ENCODE assay signal across 8 mouse cellular contexts in genomic region chr17:56040857-56041163, GRCm38 (mm10). TPM values are rescaled to one million over a fixed set of nuclear protein-coding genes. Genes with fewer than 3 reads are reported as not detected.
A peak's percentile ranks its signal among the peaks of the same experiment; 100 is the strongest.
DNase-seq lines count a peak whose midpoint lies in the region; ATAC-seq and TF ChIP-seq lines count a peak whose summit lies in the region.

No protein-coding gene starts in this region.

- peaks cover 18% of the 10 kb centered on the region for H3K4me1 ChIP-seq in heart, embryonic 15.5 days (replicated peaks)
- H3K4me1 ChIP-seq in bone marrow, adult 2 months (ENCODE audit: control insufficient read depth, insufficient read depth, low read length), result no peaks in the 10 kb centered on the region
- peaks cover 9% of the 10 kb centered on the region; the same call in 1 of the 2 replicates for H3K4me1 ChIP-seq in hindbrain, embryonic 14.5 days (replicated peaks; ENCODE audit: control insufficient read depth, insufficient read depth, low read length)
- H3K4me1 ChIP-seq in midbrain, embryonic 13.5 days (replicated peaks), result peaks cover 23% of the 10 kb centered on the region

- peak overlapping the region; percentile 92 for H3K4me2 ChIP-seq in heart, embryonic 15.5 days
- H3K4me2 ChIP-seq in hindbrain, embryonic 14.5 days (replicated peaks), result peak overlapping the region; percentile 90
- H3K4me2 ChIP-seq in midbrain, embryonic 13.5 days (replicated peaks), result peak overlapping the region; percentile 93

- intact Hi-C loops in heart, postnatal 10 days (cut with DNase I), result loop anchor here (2.0 kb wide), 1 partner anchor 34 kb away; the partner anchor contains the start of gene Ubxn6

- TF ChIP-seq CTCF in bone marrow, adult 2 months (IDR thresholded peaks at IDR 0.05; ENCODE audit: control insufficient read depth, insufficient read depth, low read length), result no peak

- no peaks in the 10 kb centered on the region for H3K9me3 ChIP-seq in heart, embryonic 15.5 days (replicated peaks)
- H3K9me3 ChIP-seq in hindbrain, embryonic 14.5 days (ENCODE audit: control insufficient read depth, low read length), result no peaks in the 10 kb centered on the region
- H3K9me3 ChIP-seq in midbrain, embryonic 13.5 days, result no peaks in the 10 kb centered on the region

- peak overlapping the region; percentile 90 for H3K9ac ChIP-seq in heart, embryonic 15.5 days
- H3K9ac ChIP-seq in hindbrain, embryonic 14.5 days, result peak overlapping the region; percentile 59
- H3K9ac ChIP-seq in midbrain, embryonic 13.5 days (replicated peaks), result peak overlapping the region; percentile 77

- no peak for DNase-seq in heart, postnatal 10 days
- no peak for DNase-seq in hindbrain, embryonic 14.5 days (ENCODE audit: low spot score)
- no peak for DNase-seq in retina, postnatal 1 day
- DNase-seq in gastrocnemius, postnatal 25 days, result no peak
- DNase-seq in right cerebral cortex, postnatal 10 days (ENCODE audit: low spot score in 2 of 2), result no peak

- no peak for ATAC-seq in heart, embryonic 15.5 days (replicated peaks; ENCODE audit: insufficient number of reproducible peaks, insufficient read depth, low FRiP score, low read depth)
- no peak for ATAC-seq in hindbrain, embryonic 14.5 days (ENCODE audit: low FRiP score)
- no peak for ATAC-seq in midbrain, embryonic 13.5 days

- no peaks in the 10 kb centered on the region for H3K27me3 ChIP-seq in heart, embryonic 15.5 days
- no peaks in the 10 kb centered on the region for H3K27me3 ChIP-seq in hindbrain, embryonic 14.5 days (ENCODE audit: control insufficient read depth, insufficient read depth, low read length)
- H3K27me3 ChIP-seq in midbrain, embryonic 13.5 days, result no peaks in the 10 kb centered on the region

- H3K4me3 ChIP-seq in heart, embryonic 15.5 days, result peak overlapping the region; percentile 91
- H3K4me3 ChIP-seq in bone marrow, adult 2 months (replicated peaks; ENCODE audit: control insufficient read depth, low read depth, low read length), result peak overlapping the region; percentile 76
- peak overlapping the region; percentile 61 for H3K4me3 ChIP-seq in hindbrain, embryonic 14.5 days (replicated peaks; ENCODE audit: low read length)
- peak overlapping the region; percentile 75 for H3K4me3 ChIP-seq in midbrain, embryonic 13.5 days (replicated peaks)

- peaks cover 15% of the 10 kb centered on the region; the same call in 1 of the 2 replicates for H3K36me3 ChIP-seq in heart, embryonic 15.5 days
- H3K36me3 ChIP-seq in hindbrain, embryonic 14.5 days (replicated peaks; ENCODE audit: control insufficient read depth, insufficient read depth), result no peaks in the 10 kb centered on the region
- 0 out of 2 replicates have a peak, but pooled peaks cover 3% of the 10 kb centered on the region for H3K36me3 ChIP-seq in midbrain, embryonic 13.5 days

- 1% methylated on average over 12 of the region's 12 CpGs for WGBS in heart, embryonic 15.5 days
- under 1% methylated on average over 12 of the region's 12 CpGs for WGBS in bone marrow, adult 2 months
- WGBS in hindbrain, embryonic 14.5 days, result 3% methylated on average over 12 of the region's 12 CpGs
- 1% methylated on average over 12 of the region's 12 CpGs for WGBS in midbrain, embryonic 13.5 days

- TF ChIP-seq POLR2A in bone marrow, adult 2 months (IDR thresholded peaks at IDR 0.05; ENCODE audit: borderline replicate concordance, control insufficient read depth, low read depth, low read length), result no peak

- peak overlapping the region; percentile 73 for H3K27ac ChIP-seq in heart, embryonic 15.5 days
- peak overlapping the region; percentile 3; the same call in 1 of the 2 replicates for H3K27ac ChIP-seq in bone marrow, adult 2 months (ENCODE audit: control insufficient read depth, insufficient read depth, low read depth, low read length, poor library complexity)
- no peak overlapping the region for H3K27ac ChIP-seq in hindbrain, embryonic 14.5 days
- H3K27ac ChIP-seq in midbrain, embryonic 13.5 days, result no peak overlapping the region

RNA-seq across cellular contexts. Expression of gene Chaf1a, which starts 0.6 kb away (rescaled TPM):
- 10.1 and 15.0 TPM in 2 replicates for polyA plus RNA-seq in heart, embryonic 15.5 days (2015; fragmentation: Nextera tagmentation; extraction: Ambion mirVana)
- 1 to 10 TPM; 5.2 to 6.3 TPM for total RNA-seq in heart, postnatal 10 days (2021)
- 55.8 and 73.6 TPM in 2 replicates for polyA plus RNA-seq in bone marrow, adult 2 months (2011; ENCODE audit: insufficient read depth, insufficient read length, low replicate concordance, missing spikeins)
- polyA plus RNA-seq in hindbrain, embryonic 14.5 days (2014; fragmentation: Nextera tagmentation; extraction: Ambion mirVana), result 3.1 and 3.6 TPM in 2 replicates
- 10.1 and 11.0 TPM in 2 replicates for polyA plus RNA-seq in midbrain, embryonic 13.5 days (2015; fragmentation: Nextera tagmentation; extraction: Ambion mirVana)
- 1 to 10 TPM in 1 of 2 experiments, under 1 TPM in 1; 0.79 to 1.3 TPM for total RNA-seq in gastrocnemius, postnatal 25 days (2021)

RNA-seq across cellular contexts. Expression of gene Sh3gl1, which starts 4.4 kb away (rescaled TPM):
- polyA plus RNA-seq in heart, embryonic 15.5 days (2015; fragmentation: Nextera tagmentation; extraction: Ambion mirVana), result 67.0 and 93.4 TPM in 2 replicates
- total RNA-seq in heart, postnatal 10 days (2021), result 10 to 100 TPM; 32.0 to 33.9 TPM
- 39.9 and 55.5 TPM in 2 replicates for polyA plus RNA-seq in bone marrow, adult 2 months (2011; ENCODE audit: insufficient read depth, insufficient read length, low replicate concordance, missing spikeins)
- 91.1 and 94.1 TPM in 2 replicates for polyA plus RNA-seq in hindbrain, embryonic 14.5 days (2014; fragmentation: Nextera tagmentation; extraction: Ambion mirVana)
- polyA plus RNA-seq in midbrain, embryonic 13.5 days (2015; fragmentation: Nextera tagmentation; extraction: Ambion mirVana), result 113 and 123 TPM in 2 replicates
- 10 to 100 TPM; 10.8 to 12.4 TPM for total RNA-seq in gastrocnemius, postnatal 25 days (2021)

RNA-seq across cellular contexts. Expression of gene Ubxn6, which starts 34.0 kb away (rescaled TPM):
- 42.0 and 45.0 TPM in 2 replicates for polyA plus RNA-seq in heart, embryonic 15.5 days (2015; fragmentation: Nextera tagmentation; extraction: Ambion mirVana)
- 10 to 100 TPM; 50.9 to 57.4 TPM for total RNA-seq in heart, postnatal 10 days (2021)
- polyA plus RNA-seq in bone marrow, adult 2 months (2011; ENCODE audit: insufficient read depth, insufficient read length, low replicate concordance, missing spikeins), result 17.7 and 41.7 TPM in 2 replicates
- 72.0 and 75.6 TPM in 2 replicates for polyA plus RNA-seq in hindbrain, embryonic 14.5 days (2014; fragmentation: Nextera tagmentation; extraction: Ambion mirVana)
- 73.7 and 78.6 TPM in 2 replicates for polyA plus RNA-seq in midbrain, embryonic 13.5 days (2015; fragmentation: Nextera tagmentation; extraction: Ambion mirVana)
- 10 to 100 TPM; 42.7 to 46.1 TPM for total RNA-seq in gastrocnemius, postnatal 25 days (2021)

RNA-seq across cellular contexts. Expression of gene Mpnd, which starts 35.3 kb away (rescaled TPM):
- 61.1 and 81.1 TPM in 2 replicates for polyA plus RNA-seq in heart, embryonic 15.5 days (2015; fragmentation: Nextera tagmentation; extraction: Ambion mirVana)
- 10 to 100 TPM; 47.4 to 50.1 TPM for total RNA-seq in heart, postnatal 10 days (2021)
- 13.1 and 47.7 TPM in 2 replicates for polyA plus RNA-seq in bone marrow, adult 2 months (2011; ENCODE audit: insufficient read depth, insufficient read length, low replicate concordance, missing spikeins)
- 146 and 151 TPM in 2 replicates for polyA plus RNA-seq in hindbrain, embryonic 14.5 days (2014; fragmentation: Nextera tagmentation; extraction: Ambion mirVana)
- 159 and 182 TPM in 2 replicates for polyA plus RNA-seq in midbrain, embryonic 13.5 days (2015; fragmentation: Nextera tagmentation; extraction: Ambion mirVana)
- total RNA-seq in gastrocnemius, postnatal 25 days (2021), result 10 to 100 TPM; 43.3 to 44.4 TPM

RNA-seq across cellular contexts. Expression of gene Stap2, which starts 35.4 kb away (rescaled TPM):
- 13.7 and 17.2 TPM in 2 replicates for polyA plus RNA-seq in heart, embryonic 15.5 days (2015; fragmentation: Nextera tagmentation; extraction: Ambion mirVana)
- total RNA-seq in heart, postnatal 10 days (2021), result 10 to 100 TPM; 17.8 to 18.8 TPM
- 3.9 and 10.6 TPM in 2 replicates for polyA plus RNA-seq in bone marrow, adult 2 months (2011; ENCODE audit: insufficient read depth, insufficient read length, low replicate concordance, missing spikeins)
- 5.6 and 6.0 TPM in 2 replicates for polyA plus RNA-seq in hindbrain, embryonic 14.5 days (2014; fragmentation: Nextera tagmentation; extraction: Ambion mirVana)
- polyA plus RNA-seq in midbrain, embryonic 13.5 days (2015; fragmentation: Nextera tagmentation; extraction: Ambion mirVana), result 4.6 and 5.0 TPM in 2 replicates
- 1 to 10 TPM; 2.6 to 4.9 TPM for total RNA-seq in gastrocnemius, postnatal 25 days (2021)

Comparison
In these comparisons a context has a peak if more than half of its experiments do, and no peak if none do; other contexts are left out.
1. H3K27ac ChIP-seq: peak in heart, embryonic 15.5 days (single experiment) and bone marrow, adult 2 months (single experiment); none in hindbrain, embryonic 14.5 days (single experiment) and midbrain, embryonic 13.5 days (single experiment).
2. Peak in every context shown above with its lines, with median percentiles within 50 percentile points of each other: H3K4me2 ChIP-seq, H3K4me3 ChIP-seq and H3K9ac ChIP-seq.